13 mouse cellular contexts compared by ENCODE assay signal in genomic region chr10:117755086-117755798, GRCm38 (mm10). TPM values are rescaled to one million over a fixed set of nuclear protein-coding genes. Genes with fewer than 3 reads are reported as not detected.
DNase-seq lines count a peak whose midpoint lies in the region; ATAC-seq lines count a peak whose summit lies in the region.
"Had no signal": no experiment of that assay in that cellular context is flagged by ENCODE, and none has a peak within 500 bp of the region (broad histone marks: within the 10 kb centered on the region; RNA-seq: fewer than 3 reads in every experiment).

No protein-coding gene starts in this region.

- no peak overlapping the region for H3K27ac ChIP-seq in heart, embryonic 12.5 days (ENCODE audit: poor library complexity, severe bottlenecking)
- H3K27ac ChIP-seq: forebrain, embryonic 12.5 days; intestine, embryonic 15.5 days; midbrain, embryonic 15.5 days had no signal

- H3K4me2 ChIP-seq in heart, embryonic 12.5 days, result no peak overlapping the region
- H3K4me2 ChIP-seq: forebrain, embryonic 12.5 days; intestine, embryonic 15.5 days; midbrain, embryonic 15.5 days had no signal

- no peak overlapping the region for H3K9ac ChIP-seq in heart, embryonic 12.5 days
- H3K9ac ChIP-seq: forebrain, embryonic 12.5 days; intestine, embryonic 15.5 days; midbrain, embryonic 15.5 days had no signal

- H3K4me1 ChIP-seq in heart, embryonic 12.5 days (replicated peaks), result no peaks in the 10 kb centered on the region
- H3K4me1 ChIP-seq: forebrain, embryonic 12.5 days; intestine, embryonic 15.5 days; midbrain, embryonic 15.5 days had no signal

- peak; percentile 20 for DNase-seq in heart, adult 8-10 months (ENCODE audit: low spot score)
- peak; percentile 18 for DNase-seq in brain, adult 2 months (ENCODE audit: low read depth, low spot score)
- DNase-seq in thymus, postnatal 10 days (ENCODE audit: low spot score in 2 of 2), result peak; percentile 48 to 58
- DNase-seq in left cerebral cortex, adult 8-10 months (ENCODE audit: low spot score in 2 of 2), result no peak
- no peak for DNase-seq in layer of hippocampus, adult 9-10 months (ENCODE audit: low spot score)
- no peak for DNase-seq in kidney, postnatal 14 days
- DNase-seq: embryo, embryonic 11 days had no signal

- no peak overlapping the region for H3K4me3 ChIP-seq in heart, embryonic 12.5 days
- H3K4me3 ChIP-seq: forebrain, embryonic 12.5 days; intestine, embryonic 15.5 days; midbrain, embryonic 15.5 days had no signal

- H3K9me3 ChIP-seq in heart, embryonic 12.5 days (replicated peaks), result no peaks in the 10 kb centered on the region; the same call in 1 of the 2 replicates
- H3K9me3 ChIP-seq: forebrain, embryonic 12.5 days; intestine, embryonic 15.5 days; midbrain, embryonic 15.5 days had no signal

- H3K36me3 ChIP-seq in heart, embryonic 12.5 days, result peaks cover 84% of the 10 kb centered on the region

- 85% methylated on average over 13 of the region's 13 CpGs for WGBS in heart, embryonic 12.5 days

- ATAC-seq in heart, embryonic 12.5 days (ENCODE audit: insufficient number of reproducible peaks, low FRiP score), result no peak
- ATAC-seq in megakaryocyte progenitor cell, adult 5-6 weeks (replicated peaks; ENCODE audit: poor library complexity), result peak; percentile 85
- ATAC-seq: intestine, embryonic 15.5 days; midbrain, embryonic 15.5 days had no signal

- H3K27me3 ChIP-seq in heart, embryonic 12.5 days (replicated peaks), result no peaks in the 10 kb centered on the region
- H3K27me3 ChIP-seq: CH12.LX; forebrain, embryonic 12.5 days; intestine, embryonic 15.5 days; midbrain, embryonic 15.5 days had no signal

RNA-seq across cellular contexts. Expression of gene Slc35e3, which starts 9.1 kb away (rescaled TPM):
- total RNA-seq in heart, adult 8-10 months (2022), result 1 to 10 TPM; 7.7 to 9.3 (median 7.8) TPM
- 13.0 and 14.5 TPM in 2 replicates for polyA plus RNA-seq in heart, embryonic 12.5 days (2016; fragmentation: Nextera tagmentation; extraction: Ambion mirVana)
- 7.8 and 16.0 TPM in 2 replicates for total RNA-seq in megakaryocyte progenitor cell, adult 5-6 weeks (2015)
- 9.0 and 14.0 TPM in 2 replicates for total RNA-seq in megakaryocyte progenitor cell, adult 5-6 weeks (2017)
- 10 to 100 TPM; 29.2 to 31.7 (median 30.3) TPM for total RNA-seq in left cerebral cortex, adult 8-10 months (2022)

RNA-seq across cellular contexts. Expression of gene Nup107, which starts 37.3 kb away (rescaled TPM):
- total RNA-seq in heart, adult 8-10 months (2022), result 1 to 10 TPM; 7.0 to 8.4 (median 7.8) TPM
- 62.4 and 72.0 TPM in 2 replicates for polyA plus RNA-seq in heart, embryonic 12.5 days (2016; fragmentation: Nextera tagmentation; extraction: Ambion mirVana)
- total RNA-seq in megakaryocyte progenitor cell, adult 5-6 weeks (2015), result 79.2 and 85.6 TPM in 2 replicates
- 111 and 153 TPM in 2 replicates for total RNA-seq in megakaryocyte progenitor cell, adult 5-6 weeks (2017)
- 10 to 100 TPM; 16.2 to 20.4 (median 17.3) TPM for total RNA-seq in left cerebral cortex, adult 8-10 months (2022)

RNA-seq across cellular contexts. Expression of gene Mdm2, which starts 44.7 kb away (rescaled TPM):
- total RNA-seq in heart, adult 8-10 months (2022), result 10 to 100 TPM; 47.6 to 55.1 (median 50.9) TPM
- polyA plus RNA-seq in heart, embryonic 12.5 days (2016; fragmentation: Nextera tagmentation; extraction: Ambion mirVana), result 55.7 and 57.4 TPM in 2 replicates
- 68.6 and 74.8 TPM in 2 replicates for total RNA-seq in megakaryocyte progenitor cell, adult 5-6 weeks (2015)
- total RNA-seq in megakaryocyte progenitor cell, adult 5-6 weeks (2017), result 44.0 and 63.1 TPM in 2 replicates
- 10 to 100 TPM; 44.9 to 54.3 (median 51.9) TPM for total RNA-seq in left cerebral cortex, adult 8-10 months (2022)

Comparison
In these comparisons a context has a peak if more than half of its experiments do, and no peak if none do; other contexts are left out.
1. DNase-seq: peak in heart, adult 8-10 months (single experiment), brain, adult 2 months (single experiment) and thymus, postnatal 10 days (2 of 2); none in left cerebral cortex, adult 8-10 months (0 of 2), layer of hippocampus, adult 9-10 months (single experiment) and kidney, postnatal 14 days (single experiment).